Mouse (Mus musculus): Measurements from ENCODE around the gene Ascc1. TPM values are rescaled to one million over a fixed set of nuclear protein-coding genes. Genes with fewer than 3 reads are reported as not detected.
"Not testable (repeated sequence)": the region's sequence is repeated elsewhere in the genome, so short reads cannot be mapped to it uniquely, and the experiment has no call there.

Ascc1 gene
- total RNA-seq, 1 experiment from 2014 or later: 33.8 TPM

DNA sequence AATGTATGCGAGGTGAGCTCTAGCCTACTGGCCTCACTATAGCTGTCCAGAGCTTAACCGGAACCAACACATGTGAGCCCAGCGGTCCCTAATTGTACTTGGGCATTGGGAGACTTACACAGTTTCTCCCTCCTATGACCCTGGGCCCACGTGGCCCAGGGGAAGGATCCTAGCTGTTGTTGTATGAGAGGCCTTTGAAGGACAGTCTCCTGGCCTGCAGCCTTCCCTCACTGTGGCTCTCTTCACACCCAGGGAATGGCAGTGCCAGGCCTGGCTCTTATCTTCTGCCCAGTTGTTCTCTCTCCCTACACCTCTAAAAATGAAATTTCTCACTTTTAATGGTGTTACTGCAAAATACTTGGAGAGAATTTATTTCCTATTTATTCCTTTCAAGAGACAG lies 114.4 kb downstream of the Ascc1 start:
- DNase-seq: no peak

DNA sequence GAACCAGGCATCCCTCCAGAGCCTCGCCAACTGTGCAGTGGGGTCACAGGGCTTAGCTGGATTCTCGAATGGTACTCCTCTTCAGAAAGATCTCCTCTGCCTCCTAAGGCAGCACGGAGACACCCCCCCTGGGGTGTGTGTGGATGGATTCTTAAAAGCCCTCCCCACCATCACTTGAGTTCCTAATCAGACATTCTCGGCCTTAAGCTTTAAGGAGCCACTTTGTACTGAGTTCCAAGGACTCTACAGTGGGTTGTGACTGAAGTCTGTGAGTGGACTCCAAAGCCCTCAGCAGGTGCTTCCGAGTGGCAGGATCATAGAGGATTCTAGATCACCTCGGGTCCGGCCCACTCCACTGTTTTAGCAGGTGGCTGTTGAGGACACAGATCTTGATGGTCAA lies 115.9 kb downstream of the Ascc1 start:
- no peak for DNase-seq

- no peak for DNase-seq
Observed at GRCm38 (mm10) chr10:60120630-60121029, 118.0 kb downstream of the Ascc1 start.

GRCm38 (mm10) chr10:60124078-60124477 lies 121.5 kb downstream of the Ascc1 start:
- peak; percentile 38 for DNase-seq

DNA sequence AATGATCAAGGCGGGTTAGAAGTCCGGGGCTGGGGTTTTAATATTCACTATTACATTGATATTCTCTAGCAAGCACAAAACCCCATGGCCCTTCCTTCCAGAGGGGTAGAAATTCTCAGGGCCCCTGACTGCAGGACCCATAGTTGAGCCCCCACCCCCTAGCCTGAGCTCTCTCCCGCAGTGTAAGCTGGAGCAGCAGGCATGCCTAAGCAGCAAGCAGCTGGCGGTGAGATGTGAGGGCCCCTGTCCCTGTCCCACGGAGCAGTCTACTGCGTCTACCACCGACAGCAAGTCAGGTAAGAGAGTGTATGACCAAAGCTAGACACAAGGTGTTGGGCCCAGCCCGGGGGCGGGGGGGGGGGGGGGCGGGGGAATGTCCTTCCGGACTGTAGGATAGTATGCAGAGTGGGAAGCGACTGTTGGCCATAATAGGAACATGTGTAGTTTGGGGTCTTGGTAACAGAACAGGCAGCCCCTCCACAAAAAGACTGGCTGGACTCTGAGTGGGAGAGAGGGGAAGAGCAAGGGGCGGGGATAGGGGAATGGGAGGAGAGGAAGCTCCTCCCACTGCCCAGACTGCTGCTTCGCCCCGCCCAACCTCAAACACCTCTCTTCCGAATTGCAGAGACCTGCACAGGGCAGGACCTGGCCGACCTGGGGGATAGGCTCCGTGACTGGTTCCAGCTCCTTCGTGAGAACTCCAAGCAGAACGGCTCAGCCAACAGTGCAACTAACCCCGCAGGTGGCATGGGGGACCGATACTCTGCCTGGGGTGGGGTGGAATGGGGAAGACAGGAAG lies 123.1 kb downstream of the Ascc1 start:
- DNase-seq: no peak

DNA sequence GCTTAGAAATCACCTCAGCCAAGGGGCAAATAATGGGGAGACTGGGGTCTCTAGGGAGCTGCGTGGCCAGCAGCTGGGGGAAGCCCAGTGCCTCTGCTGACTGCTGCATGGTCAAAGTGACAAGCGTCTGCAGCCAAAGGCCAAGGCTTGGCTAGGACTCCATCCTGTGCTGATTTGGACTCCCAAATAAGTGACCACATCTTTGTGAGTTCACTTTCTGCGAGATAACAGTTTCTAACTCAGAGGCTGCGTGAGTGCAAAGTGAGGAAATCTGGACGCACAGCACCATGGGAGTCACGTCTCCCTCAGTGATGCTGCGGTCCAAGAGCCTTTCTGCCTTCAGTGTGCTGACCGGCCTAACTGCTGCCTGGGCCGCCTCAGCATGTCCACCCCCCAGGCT lies 125.7 kb downstream of the Ascc1 start:
- DNase-seq: no peak

GRCm38 (mm10) chr10:60130504-60130903 lies 127.9 kb downstream of the Ascc1 start:
- DNase-seq: no peak

DNA sequence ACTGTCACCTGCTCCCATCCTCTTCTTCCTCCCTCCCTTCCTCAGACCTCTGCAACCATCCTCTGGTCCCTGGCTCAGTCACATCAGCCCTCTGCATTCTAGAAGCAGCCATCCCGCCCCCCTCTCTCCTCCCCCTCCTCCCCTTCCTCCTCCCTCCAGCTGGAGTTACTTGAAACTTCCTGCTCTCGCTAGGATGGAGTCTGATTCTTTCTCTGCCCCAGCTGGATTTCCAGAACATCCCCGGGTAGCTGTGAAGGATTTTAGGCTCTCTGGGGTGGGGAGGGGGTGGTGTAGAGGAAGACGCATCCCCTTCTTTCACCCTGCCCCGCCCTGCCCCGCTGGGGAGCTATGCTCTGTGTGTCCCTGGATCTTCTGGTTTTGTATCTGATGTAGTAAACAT lies 130.9 kb downstream of the Ascc1 start:
- DNase-seq: no peak

GRCm38 (mm10) chr10:60134201-60134600 lies 131.6 kb downstream of the Ascc1 start:
- DNase-seq: no peak

- DNase-seq: not testable (repeated sequence)
Observed at GRCm38 (mm10) chr10:60136010-60136409, 133.4 kb downstream of the Ascc1 start.

- no peak for DNase-seq
Observed at GRCm38 (mm10) chr10:60136935-60137334, 134.3 kb downstream of the Ascc1 start.

GRCm38 (mm10) chr10:60138680-60139079 lies 136.1 kb downstream of the Ascc1 start:
- no peak for DNase-seq

DNA sequence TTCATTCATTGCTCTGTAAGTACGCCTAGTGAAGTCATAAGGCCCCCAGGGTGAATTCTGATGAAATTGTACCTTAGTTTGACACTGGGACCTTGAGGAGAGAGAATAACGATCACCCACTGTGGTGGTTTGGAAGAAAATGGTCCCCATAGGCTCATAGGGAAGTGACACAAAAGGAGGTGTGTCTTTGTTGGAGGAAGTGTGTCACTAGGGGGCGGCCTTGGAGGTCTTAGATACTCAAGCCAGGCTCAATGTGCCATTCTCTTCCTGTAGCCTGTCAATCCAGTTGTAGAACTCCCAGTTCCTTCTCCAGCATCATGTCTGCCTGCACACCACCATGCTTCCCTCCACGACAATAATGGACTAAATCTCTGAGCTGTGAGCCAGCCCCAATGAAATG lies 138.1 kb downstream of the Ascc1 start:
- no peak for DNase-seq

GRCm38 (mm10) chr10:60141656-60142160 lies 139.1 kb downstream of the Ascc1 start:
- DNase-seq: no peak

DNA sequence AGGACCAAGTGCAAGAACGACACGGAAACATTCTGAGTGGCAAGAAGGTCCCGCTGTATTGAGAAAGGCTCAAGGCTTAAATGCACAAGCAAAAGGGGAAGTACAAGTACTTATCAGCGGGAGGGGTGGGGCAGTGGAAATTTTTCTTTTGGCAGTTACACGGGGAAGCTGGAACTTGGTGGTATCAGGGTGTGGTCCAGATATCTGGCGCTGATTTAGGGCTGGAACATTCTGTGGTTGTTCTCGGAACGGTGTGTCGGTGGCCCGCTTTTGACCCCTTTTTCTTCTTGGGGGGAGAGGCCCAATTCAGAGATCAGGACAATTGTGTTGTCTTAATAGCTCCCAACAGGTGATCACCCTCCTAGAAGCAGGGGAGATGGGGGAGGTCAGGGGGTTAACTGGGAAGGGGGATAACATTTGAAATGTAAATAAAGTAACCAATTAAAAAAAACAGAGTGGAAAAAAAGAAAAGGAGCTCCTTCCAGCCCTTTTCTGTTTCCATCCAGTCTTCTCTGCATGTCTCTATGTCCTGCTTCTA lies 145.0 kb downstream of the Ascc1 start:
- DNase-seq: not testable (repeated sequence)

DNA sequence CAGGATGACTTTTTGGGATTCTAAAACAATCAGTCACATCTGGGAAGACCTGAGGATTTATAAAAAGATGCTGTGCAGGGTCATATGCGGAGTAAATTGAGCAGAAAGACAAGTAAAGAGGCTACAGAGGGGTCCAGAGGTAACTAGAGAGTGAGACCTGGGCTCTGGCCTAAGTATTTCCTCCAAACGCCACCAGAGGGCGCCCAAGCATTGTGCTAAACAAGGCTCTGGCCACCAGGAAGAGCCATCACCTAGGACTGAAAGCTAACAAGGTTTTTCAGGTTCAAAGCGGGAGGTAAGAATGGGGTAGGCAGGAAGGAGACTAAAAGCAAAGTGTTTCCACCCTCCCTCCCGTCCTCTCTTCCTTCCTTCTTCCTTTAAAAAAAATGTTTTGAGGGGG lies 145.5 kb downstream of the Ascc1 start:
- DNase-seq: peak; percentile 86

Small RNA genes within 50 kb of the gene (microRNA-seq; reads per million reads assigned to microRNA genes)
- gene Mir6906: 0 reads per million in 2 experiments

Other genes with a start within 250 kb of the Ascc1 start
- gene Dnajb12, start 123.2 kb upstream of the Ascc1 start, total RNA-seq (2021): 65.1 and 69.2 TPM in 2 replicates
- gene Ddit4, start 51.0 kb upstream of the Ascc1 start, total RNA-seq (2021): 35.7 and 57.7 TPM in 2 replicates
- 64.1 and 67.8 TPM in 2 replicates for gene Anapc16, start 330 bp downstream of the Ascc1 start, total RNA-seq (2021)
- gene Spock2, start 103.4 kb downstream of the Ascc1 start, total RNA-seq (2021): 27.3 and 35.2 TPM in 2 replicates
- 0.85 and 1.7 TPM in 2 replicates for gene Chst3, start 216.5 kb downstream of the Ascc1 start, total RNA-seq (2021)